Mouse (Mus musculus) liver (tissue): ENCODE measurements around the gene Cd47.
"Not testable (repeated sequence)": the region's sequence is repeated elsewhere in the genome, so short reads cannot be mapped to it uniquely, and the experiment has no call there.

Experiments used
- DNase-seq: peaks from one replicate; pipeline ENCODE4 v3.0.0-alpha.2; 2020; ENCODE audit warnings: mixed read lengths

Cd47 gene

DNA sequence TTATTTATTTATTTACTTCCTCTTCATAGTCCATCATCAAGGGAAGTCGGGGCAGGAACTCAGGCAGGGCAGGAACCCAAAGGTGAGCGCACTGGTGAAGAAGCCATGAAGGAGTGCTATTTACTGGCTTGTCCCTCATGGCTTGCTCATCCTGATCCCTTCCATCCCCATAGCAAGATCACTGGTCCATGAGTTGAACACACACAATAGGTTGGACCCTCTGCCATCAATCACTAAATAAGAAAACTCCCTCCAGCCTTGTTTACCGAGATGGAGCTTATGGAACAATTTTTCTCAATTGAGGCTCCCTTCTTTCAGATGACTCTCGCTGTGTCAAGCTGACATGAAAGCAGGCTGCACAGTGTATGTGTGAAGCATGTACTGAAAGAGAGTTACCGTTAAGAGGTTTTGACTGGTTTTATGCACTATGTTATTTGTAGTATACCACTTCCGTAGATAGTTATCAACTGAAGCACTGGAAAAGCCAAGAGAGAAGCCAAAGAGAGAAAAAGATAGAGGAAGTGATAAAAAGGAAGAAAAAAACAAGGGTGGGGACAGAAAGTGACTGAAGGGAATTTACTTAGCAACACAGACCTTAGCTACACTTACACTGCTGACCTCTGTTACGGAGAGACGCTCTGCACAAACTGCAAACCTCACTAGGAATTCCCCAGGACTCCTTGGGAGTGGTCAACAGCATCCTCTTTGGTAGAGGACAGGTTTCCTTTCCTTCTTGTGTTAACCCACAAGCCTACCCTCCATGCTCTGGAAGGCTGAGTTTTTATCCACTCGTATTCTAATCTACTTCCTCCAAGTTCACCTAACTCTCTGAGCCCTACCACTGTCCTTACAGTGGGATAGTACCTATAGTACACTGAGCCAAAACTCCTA lies 9.5 kb upstream of the Cd47 start:
- DNase-seq: no peak

DNA sequence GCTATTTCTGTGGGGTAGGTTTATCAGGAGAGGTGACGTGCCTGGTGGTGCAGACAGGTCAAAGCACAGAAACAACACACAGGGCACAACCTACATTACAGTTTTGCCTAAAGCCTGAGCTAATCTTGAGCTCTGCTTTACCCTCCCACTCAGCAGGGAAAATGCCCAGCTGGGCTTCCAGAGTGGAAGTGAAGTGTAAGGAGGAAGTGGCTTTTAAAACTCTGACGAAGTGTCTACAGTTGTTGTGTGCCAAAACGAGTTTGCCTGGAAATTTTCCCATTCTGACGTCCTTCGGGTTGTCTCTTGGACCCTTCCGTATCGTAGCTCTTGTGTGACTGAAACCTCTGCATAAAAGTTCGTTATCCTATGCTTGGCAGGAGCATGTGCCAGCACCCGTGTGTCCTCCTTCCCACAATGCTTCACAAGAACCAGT lies 7.9 kb upstream of the Cd47 start:
- no peak for DNase-seq

DNA sequence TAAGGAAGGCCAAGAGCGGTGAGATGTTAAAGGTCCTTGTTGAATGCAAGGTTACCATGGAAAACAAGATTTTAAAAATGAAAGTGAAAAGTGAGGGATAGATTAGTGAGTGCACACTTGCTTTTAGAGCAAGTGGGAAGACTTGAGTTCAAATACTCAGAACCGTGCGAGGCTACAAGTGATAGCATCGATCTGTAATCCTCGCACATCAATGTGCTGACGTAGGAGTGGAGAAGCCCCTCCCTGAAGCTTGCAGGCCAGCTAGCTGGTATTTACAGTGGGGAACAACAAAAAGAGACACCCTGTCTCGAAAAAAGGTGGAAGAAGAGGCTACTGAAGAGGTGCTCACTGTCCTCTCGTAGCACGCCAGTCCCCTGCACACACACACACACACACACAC lies 6.7 kb upstream of the Cd47 start:
- DNase-seq: no peak

DNA sequence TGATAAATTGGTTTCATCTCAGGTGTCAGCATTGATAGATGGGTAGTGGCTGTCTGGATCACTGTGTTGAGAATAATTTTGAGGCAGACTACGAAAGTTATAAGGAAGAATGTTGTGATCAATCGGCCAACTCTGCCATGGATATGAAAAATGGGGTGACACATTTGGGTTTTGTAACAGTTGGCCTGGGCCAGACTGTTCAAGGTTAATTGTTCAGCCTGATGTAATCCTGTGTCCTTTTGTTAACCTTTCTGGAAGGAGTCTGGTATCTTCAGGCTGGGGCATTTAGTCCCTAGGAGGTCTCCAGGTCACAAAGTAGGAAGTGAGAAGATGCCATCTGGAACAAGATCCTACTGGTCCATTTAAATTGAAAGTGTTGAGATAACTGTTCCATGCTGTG lies 4.1 kb upstream of the Cd47 start:
- no peak for DNase-seq

DNA sequence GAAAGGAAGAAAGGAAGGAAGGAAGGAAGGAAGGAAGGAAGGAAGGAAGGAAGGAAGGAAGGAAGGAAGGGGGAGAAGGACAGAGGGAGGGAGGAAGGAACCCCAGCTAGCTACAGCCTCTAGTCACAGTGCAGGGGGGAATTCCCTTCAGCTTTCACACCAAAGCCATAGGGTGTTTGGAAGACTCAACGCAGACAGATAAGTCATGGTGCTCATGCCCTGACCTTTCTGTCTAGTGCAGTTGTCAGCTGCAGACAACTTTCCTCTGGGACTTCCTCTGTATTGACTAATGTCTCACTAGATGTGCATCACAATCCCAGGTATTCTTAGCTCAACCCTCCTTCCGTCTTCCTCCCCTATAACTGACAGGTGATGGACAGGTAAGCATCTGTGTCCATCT lies 3.4 kb upstream of the Cd47 start:
- DNase-seq: no peak

DNA sequence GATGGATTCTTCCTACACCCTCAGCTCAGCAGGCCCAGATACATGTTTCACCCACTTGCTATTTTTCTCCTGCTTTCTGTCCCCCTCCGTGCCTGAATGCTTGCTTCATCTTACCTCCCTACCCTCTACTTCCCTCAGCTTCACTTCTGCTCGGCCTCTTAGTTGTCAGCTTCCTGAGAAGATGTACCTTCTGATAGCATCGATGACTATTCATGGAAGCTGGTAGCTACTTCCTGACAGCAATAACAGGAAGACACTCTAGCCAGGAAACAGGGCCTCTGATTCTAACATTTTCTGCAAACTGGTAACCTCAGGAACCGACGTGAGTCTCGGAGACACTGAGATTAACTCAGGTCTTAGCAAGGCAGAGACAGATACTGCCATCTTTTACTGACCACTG lies 1.5 kb upstream of the Cd47 start:
- DNase-seq: peak; percentile 25

DNA sequence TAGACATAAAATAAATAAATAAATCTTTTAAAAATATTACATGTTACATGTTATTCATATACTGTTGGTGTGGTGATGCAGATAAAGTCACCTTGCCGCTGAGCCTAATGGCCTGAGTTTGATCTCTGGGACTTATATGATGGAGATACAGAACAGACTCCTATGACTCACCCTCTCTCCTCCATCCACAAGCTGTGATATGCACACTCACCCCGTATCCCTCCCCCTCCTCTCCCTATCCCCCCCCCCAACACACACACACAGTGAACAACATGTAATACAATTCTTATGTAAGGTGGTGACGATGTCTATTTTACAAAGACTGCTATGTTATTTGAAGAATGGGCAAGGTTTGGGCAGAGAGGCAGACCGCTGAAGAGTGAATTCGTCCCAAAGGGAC lies 663 bp downstream of the Cd47 start:
- DNase-seq: peak; percentile 47

DNA sequence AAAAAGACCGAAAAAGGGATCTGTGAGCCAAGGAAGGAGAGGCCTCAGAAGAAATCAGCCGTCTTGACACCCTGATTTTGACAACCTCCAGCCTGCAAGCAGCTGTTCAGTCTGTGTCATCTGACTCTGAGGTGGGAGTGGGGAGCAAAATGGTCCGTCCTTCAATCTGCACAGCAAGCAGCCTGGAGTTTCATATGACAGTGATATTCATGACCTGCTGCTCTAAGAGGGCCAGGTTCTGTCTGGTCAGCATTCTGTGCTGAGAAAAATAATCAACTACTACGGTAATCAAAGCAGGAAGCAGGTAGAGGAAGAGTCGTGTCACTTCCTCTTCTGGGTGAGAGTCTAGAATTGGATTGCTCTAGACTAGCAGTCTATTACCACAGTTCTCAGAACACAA lies 1.1 kb downstream of the Cd47 start:
- no peak for DNase-seq

DNA sequence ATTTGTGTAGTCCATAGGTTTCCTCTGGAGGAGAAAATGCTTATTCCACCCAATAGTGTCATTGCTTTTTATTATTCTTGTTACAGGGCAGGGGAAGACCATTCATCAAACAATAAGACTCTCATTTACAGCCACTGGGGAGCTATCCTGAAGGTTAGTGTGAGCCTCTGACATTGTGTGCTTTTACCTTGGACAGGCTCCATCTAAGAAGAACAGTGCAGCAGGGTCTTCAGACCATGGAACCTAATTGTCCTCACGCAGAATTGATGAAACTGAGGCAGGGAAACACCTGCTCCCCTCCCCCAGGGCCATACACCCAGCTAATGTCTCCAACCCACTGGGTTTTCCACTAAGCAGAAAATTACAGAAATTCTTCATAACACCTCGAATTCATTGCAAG lies 2.7 kb downstream of the Cd47 start:
- no peak for DNase-seq

DNA sequence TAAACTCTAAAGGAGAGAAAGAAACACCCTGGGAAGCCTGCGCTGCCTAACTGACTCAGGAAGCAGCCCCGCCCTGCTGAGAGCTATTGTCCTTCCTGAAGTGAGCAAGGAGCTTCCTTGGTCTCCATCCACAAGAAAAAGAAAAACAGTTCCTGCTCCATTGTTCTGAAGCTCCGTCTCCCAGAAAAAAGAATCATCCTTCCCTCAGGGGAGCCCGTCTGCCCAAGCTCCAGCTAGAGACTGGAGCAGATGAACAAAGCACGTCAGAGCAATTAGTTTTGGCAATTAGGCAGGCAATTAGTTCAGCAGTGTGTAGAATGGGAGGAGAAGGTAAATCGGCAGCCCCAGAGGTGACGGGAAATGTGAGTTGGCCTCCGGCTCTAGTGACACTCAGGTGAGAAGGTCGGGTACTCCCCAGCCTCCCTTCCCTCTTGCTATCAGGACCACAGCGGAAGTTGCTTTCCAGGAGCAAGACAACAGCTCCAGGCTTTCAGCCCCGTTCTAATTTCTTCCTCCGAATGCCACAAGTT lies 3.7 kb downstream of the Cd47 start:
- DNase-seq: peak; percentile 78

DNA sequence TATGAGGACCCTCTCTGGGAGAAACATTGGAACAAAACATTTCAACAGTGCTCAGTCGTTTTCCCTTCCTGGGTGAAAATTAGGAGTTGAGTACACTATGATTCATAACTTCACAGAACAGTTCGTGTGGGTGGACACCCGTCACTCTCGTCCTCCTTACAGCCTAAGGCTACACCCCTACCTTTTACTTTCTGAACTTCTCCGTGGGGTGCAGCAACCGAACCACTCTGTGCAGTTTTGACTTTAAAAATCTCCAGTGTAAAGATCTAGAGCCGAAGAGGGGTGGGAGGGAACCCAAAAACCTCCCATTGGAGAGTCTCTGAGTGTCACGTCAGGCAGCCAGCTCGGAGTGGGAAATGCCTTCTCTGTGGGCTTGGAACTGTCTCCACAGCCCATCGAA lies 6.6 kb downstream of the Cd47 start:
- no peak for DNase-seq

DNA sequence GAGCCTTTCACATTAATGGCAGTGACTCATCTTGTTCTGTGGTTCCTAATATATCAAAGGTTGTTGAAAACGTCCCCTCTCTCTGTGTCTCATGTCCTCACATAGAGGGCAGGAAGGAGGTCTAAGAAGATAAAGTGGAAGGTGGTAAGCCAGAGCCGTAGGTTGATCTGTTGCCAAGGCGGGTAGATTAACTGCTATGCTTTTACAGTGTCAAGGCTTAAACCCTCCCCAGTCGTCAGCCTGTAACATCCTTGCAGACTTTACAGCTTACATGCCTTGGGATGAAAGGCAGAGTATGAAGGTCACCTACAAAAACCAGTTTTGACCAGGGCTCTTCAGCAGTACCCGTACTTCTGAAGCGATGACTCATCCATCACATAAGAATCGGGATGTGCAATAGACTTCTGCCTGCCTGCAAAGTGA lies 7.1 kb downstream of the Cd47 start:
- no peak for DNase-seq

DNA sequence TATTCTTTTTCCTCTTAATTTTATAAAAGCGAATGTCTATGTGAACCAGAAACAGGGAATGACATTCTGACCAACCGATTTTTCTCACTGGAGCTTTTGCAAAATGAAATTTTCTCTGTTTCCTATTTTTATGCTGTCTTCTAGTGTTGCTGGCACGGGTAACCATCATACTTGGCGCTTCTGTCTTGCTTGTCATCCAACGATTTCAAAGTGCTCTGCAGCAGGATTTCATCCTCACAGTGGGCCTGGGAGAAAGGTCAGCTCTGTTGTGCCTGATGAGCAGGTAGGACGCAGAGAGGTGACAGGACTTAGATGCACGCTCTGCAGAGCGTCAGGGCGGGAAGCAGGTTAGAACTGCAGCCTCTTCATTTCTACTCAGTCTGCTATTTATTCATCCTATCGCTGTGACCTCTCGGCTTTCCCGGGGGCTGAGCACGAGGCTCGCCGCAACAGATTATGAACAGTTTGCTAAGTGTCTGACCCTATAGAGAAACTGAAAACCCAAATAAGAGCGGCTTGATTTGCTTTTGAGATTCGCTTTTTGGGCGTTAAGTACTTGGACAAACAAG lies 7.6 kb downstream of the Cd47 start:
- DNase-seq: no peak

DNA sequence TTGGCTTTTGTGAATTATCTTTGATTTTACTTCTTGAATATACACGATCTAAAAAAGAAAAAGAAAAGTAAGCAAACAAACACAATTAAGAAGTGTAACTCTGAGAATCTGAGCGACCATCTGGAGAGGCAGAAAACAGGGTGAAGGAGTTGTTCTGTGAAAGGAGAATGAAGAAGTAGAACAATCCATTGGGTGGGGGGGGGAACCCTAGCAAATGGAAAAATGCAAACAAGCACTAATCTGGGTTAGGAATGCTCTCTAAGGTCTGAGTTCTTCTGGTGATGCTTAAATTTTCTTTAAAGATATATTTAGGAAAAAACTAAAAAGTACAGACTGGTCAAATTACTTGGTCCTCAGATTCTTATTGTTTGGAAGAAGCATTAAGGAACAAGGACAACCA lies 11.6 kb downstream of the Cd47 start:
- no peak for DNase-seq

DNA sequence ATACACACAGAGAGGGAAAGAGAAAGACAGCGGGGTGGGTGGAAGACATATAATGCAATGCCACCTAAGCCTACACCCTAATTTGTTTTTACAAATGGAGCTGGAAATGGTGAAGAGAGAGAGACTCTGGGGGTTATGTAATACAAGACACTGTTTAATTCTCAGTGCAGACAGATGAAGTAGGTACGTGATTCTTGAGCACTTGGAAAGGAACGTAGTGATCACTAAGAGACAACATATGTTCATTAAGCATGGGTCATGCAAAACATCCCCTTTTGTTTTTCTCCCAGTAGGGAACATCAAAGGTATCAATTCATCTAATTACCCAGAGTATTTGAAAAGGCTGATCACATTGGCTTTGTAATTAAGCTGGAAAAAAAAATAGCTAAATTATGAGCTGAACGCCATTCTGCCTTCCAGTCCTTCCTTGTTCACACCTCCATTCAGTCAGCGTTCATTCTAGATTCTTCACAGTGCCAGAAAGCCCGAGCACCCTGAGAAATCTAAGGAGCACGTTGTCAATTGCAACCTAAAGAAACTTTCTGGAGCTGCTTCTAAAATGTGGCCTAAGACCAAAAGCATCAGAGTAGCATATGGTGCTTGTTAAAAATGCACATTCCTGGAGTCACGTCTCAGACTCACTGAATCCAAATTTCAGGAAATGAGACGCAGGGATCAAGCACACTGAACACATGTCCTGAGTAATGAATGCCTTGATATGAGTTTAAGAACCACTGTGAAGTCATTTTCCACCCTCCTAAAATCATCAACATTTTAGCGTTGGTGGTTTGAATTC lies 12.7 kb downstream of the Cd47 start:
- no peak for DNase-seq

DNA sequence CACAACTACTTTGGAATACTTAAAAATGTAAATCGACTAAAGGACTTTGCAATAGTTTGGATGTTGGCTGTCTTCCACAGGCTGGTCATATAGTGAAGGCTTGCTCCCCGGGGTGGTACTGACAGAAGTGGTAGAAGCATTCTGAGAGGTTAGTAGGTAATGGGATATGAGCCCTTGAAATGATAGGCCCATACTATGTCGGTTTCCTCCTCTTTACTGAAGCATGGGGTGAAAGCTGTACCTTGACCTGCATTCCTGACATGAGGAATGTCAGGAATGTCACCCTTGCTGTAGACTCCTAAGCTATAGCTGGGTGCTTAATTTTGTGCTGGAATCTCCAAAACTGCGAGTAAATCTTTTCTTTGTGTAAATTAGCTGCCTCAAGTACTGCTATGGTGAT lies 14.1 kb downstream of the Cd47 start:
- no peak for DNase-seq

DNA sequence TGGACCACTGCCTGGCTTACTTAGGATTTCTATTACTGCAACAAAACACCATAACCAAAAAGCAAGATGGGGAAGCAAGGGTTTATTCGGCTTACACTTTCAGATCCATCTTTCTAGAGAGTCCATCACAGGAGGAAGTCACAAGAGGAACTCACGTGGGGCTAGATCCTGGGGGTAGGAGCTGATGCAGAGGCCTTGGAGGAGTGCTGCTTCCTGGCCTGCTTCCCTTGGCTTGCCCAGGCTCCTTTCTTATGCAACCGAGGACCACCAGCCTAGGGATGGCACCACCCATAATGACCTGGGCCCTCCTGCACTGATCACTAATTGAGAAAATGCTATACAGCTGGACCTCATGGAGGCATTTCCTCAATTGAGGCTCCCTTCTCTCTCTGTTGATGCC lies 16.6 kb downstream of the Cd47 start:
- DNase-seq: no peak

DNA sequence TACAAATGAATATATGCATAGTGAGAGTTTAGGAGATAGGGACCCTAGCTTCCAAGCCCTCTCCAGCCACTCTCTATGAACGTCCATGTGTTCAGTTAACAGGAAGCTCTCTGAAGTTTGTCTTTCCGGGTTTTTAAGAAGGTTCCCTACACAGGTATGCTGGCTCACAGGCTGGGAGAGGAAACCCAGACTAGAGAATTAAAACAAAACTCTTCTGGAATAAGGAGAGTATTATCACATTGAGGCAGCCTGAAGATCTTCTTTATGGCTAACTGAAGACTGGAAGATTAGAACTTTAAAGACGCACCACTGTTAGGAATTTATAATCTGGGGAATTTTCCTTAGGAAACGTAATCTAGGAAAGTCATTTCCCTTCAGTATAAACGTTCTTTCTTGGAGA lies 17.8 kb downstream of the Cd47 start:
- DNase-seq: no peak

DNA sequence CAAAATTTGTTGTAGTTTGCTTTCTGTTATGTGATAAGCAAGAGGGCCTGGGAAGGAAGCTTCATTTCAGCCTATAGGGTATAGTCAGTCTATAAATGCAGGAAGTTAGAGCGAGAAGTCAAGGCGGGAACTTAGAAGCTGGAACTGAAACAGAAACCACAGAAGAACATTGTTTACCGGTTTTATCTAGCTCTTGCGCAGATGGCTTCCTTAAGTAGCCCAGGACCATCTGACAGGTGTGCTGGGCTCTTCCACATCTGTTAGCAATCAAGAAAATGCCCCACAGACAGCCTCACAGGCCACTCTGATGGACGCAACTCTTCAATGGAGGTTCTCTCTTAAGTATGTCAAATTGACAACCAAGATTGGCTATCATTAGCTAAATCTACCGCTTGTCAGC lies 18.3 kb downstream of the Cd47 start:
- DNase-seq: no peak

DNA sequence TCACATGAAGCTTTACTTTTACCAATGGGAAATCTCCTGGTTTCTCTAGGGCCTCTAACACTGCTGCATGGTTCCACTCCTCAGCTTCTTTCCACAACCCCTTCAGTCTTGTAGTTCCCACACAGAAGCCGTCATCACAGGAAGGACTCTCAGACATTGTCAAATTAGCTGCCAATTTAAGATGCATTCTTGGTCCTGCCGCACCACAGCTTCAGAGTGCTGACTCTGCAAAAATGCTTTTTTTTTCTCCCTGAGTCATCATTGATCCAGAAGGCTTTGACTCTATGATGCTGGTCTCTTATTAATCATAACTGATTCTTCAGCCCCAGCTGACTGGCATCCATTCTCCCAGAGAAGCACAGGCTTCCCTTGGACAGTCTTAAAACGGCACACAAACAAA lies 19.2 kb downstream of the Cd47 start:
- no peak for DNase-seq

DNA sequence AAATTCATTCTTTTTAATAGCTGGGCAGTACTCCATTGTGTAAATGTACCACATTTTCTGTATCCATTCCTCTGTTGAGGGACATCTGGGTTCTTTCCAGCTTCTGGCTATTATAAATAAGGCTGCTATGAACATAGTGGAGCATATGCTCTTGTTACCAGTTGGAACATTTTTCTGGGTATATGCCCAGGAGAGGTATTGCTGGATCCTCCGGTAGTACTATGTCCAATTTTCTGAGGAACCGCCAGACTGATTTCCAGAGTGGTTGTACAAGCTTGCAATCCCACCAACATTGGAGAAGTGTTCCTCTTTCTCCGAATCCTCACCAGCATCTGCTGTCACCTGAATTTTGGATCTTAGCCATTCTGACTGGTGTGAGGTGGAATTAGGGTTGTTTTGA lies 30.6 kb downstream of the Cd47 start:
- DNase-seq: not testable (repeated sequence)

DNA sequence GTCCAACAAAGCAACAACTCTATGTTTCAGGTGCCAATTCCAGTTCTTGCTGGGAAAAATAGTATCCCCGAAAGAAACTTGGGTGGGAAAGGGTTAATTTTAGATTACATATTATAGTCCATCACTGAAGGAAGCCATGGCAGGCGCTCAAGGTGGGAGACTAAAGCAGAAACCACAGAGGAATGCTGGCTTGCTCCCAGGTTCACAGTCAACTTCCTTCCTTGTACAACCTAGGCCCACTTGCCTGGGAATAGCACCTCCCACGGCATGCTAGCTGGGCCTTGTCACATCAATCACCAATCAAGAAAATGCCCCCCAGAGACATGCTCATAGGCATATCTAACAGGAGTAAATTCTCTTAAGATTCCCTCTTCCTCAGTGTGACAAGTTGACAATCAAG lies 32.0 kb downstream of the Cd47 start:
- DNase-seq: no peak

DNA sequence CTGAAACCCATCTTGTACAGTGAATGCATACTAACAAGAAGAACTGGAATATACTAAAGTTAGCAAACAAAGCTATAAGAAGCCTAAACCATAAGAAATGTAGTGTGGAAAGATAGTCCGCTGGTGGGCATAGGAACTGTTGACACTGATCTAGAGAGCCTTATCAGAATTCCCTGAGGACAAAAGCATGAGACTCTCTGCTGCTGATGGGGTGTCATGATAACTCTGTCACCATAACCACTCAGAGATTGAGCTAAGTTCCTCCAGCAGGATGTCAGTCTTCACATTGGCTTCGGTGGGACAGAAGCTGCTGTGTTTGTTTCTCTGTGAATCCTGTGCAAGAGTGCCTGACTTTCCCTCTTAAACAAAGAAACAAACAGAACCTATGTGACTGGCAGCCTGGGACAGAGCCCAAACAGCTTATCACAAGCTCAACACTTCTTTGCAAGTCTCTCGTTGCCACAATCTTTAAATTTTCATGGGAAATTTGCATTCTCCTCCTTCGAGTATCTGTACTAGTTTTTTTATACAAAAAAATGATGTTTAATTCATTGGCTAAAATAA lies 33.9 kb downstream of the Cd47 start:
- DNase-seq: no peak
